Mouse (Mus musculus) heart, embryonic 15.5 days (tissue): ENCODE measurements around the gene Olfr594. TPM values are rescaled to one million over a fixed set of nuclear protein-coding genes. Genes with fewer than 3 reads are reported as not detected.
"Not testable (repeated sequence)": the region's sequence is repeated elsewhere in the genome, so short reads cannot be mapped to it uniquely, and the experiment has no call there.

Experiments used
- ATAC-seq: fragments of 200-750 bp; cut with Nextera tagmentation; replicated peaks from 2 replicates; pipeline ENCODE4 v1.8.0; 2017; ENCODE audit warnings: low read depth, moderate TSS enrichment; ENCODE audit not compliant: insufficient number of reproducible peaks, insufficient read depth, low FRiP score
- H3K27ac ChIP-seq: fragments of 300-500 bp; sonication (generic); 2 replicates; pipeline ENCODE4 v1.5.1; 2015; ENCODE audit warnings: mild to moderate bottlenecking, inconsistent platforms
- H3K27me3 ChIP-seq: fragments of 300-500 bp; sonication (generic); 2 replicates; pipeline ENCODE4 v1.6.1; 2015; ENCODE audit warnings: inconsistent platforms
- H3K36me3 ChIP-seq: fragments of 300-500 bp; sonication (generic); 2 replicates; pipeline ENCODE4 v1.6.1; 2015; ENCODE audit warnings: mild to moderate bottlenecking, inconsistent platforms
- H3K4me1 ChIP-seq: fragments of 300-500 bp; sonication (generic); replicated peaks from 2 replicates; pipeline ENCODE4 v1.6.1; 2015; ENCODE audit warnings: inconsistent platforms
- H3K4me2 ChIP-seq: fragments of 300-500 bp; sonication (generic); 2 replicates; pipeline ENCODE4 v1.6.1; 2015; ENCODE audit warnings: inconsistent platforms, mild to moderate bottlenecking, moderate library complexity
- H3K4me3 ChIP-seq: fragments of 300-500 bp; sonication (generic); 2 replicates; pipeline ENCODE4 v1.5.1; 2015; ENCODE audit warnings: mild to moderate bottlenecking, inconsistent platforms
- H3K9ac ChIP-seq: fragments of 300-500 bp; sonication (generic); 2 replicates; pipeline ENCODE4 v1.6.1; 2015; ENCODE audit warnings: mild to moderate bottlenecking, inconsistent platforms
- H3K9me3 ChIP-seq: fragments of 300-500 bp; sonication (generic); replicated peaks from 2 replicates; pipeline ENCODE4 v1.6.1; 2016; ENCODE audit warnings: inconsistent platforms
- WGBS: fragments of 180-500 bp; shearing (Covaris S2); methylation state at CpG from one replicate; pipeline ENCODE4 v1.1.7; 2015; ENCODE audit warnings: mixed read lengths; 5-methylcytosine and 5-hydroxymethylcytosine counted together
- microRNA-seq: library from miRNA; unstranded; fragments of <30 nt; microRNA quantifications from one replicate; pipeline ENCODE4, GENCODE M21; 2016
- polyA plus RNA-seq: library from polyadenylated mRNA; unstranded; fragments of >200 nt; fragmentation: Nextera tagmentation; extraction: Ambion mirVana; gene quantifications from 2 replicates; pipeline ENCODE4 v1.2.1, GENCODE M21; 2015

Gene Olfr594
- polyA plus RNA-seq = not detected in 2 replicates

- ATAC-seq = no peak
- Histone ChIP-seq H3K9me3 (no peaks in the 10 kb centered on the region), H3K4me3 (no peak within 1 kb of the TSS), H3K36me3 (no peaks in the 10 kb centered on the region), H3K9ac (no peak within 1 kb of the TSS), H3K27me3 (no peaks in the 10 kb centered on the region), H3K4me1 (no peaks in the 10 kb centered on the region), H3K4me2 (no peak within 1 kb of the TSS), H3K27ac (no peak within 1 kb of the TSS)
Observed at GRCm38 (mm10) chr7:103216696-103217095, at the start of gene Olfr594. Gene Olfr594, plus strand, starts transcription at chr7:103216996.

GRCm38 (mm10) chr7:103169697-103170096 lies 47.1 kb upstream of the Olfr594 start:
- no peak for ATAC-seq
- no peaks in the 10 kb centered on the region for H3K9me3 ChIP-seq
- H3K9ac ChIP-seq = no peak overlapping the region
- no peak overlapping the region for H3K4me3 ChIP-seq
- H3K4me2 ChIP-seq = no peak overlapping the region
- H3K27me3 ChIP-seq = no peaks in the 10 kb centered on the region
- WGBS = 68% methylated on average over 5 of the region's 5 CpGs
- H3K4me1 ChIP-seq = no peaks in the 10 kb centered on the region
- no peaks in the 10 kb centered on the region for H3K36me3 ChIP-seq
- H3K27ac ChIP-seq = no peak overlapping the region

- Histone ChIP-seq H3K27me3 (no peaks in the 10 kb centered on the region), H3K27ac (no peak within 1 kb of the TSS), H3K36me3 (no peaks in the 10 kb centered on the region), H3K4me2 (no peak within 1 kb of the TSS), H3K9me3 (0 out of 2 replicates have a peak, but pooled peaks cover 2% of the 10 kb centered on the region), H3K4me3 (no peak within 1 kb of the TSS), H3K9ac (no peak within 1 kb of the TSS), H3K4me1 (no peaks in the 10 kb centered on the region)
- WGBS = 70% methylated on average over 1 of the region's 1 CpGs
- ATAC-seq = no peak
Observed at GRCm38 (mm10) chr7:103178240-103178639, 38.6 kb upstream of the Olfr594 start, which contains the start of gene Olfr591. Gene Olfr591, minus strand, starts transcription at chr7:103178340.

- H3K9ac ChIP-seq, H3K27me3 ChIP-seq, H3K36me3 ChIP-seq, H3K4me1 ChIP-seq, H3K4me3 ChIP-seq, H3K9me3 ChIP-seq, H3K4me2 ChIP-seq, H3K27ac ChIP-seq, ATAC-seq: not testable (repeated sequence)
- WGBS = 62% methylated on average over 1 of the region's 1 CpGs
Observed at GRCm38 (mm10) chr7:103184503-103184902, 32.3 kb upstream of the Olfr594 start, which contains the start of gene Olfr592. Gene Olfr592, plus strand, starts transcription at chr7:103184803.

GRCm38 (mm10) chr7:103211562-103211961 lies 5.2 kb upstream of the Olfr594 start, which contains the start of gene Olfr593:
Gene Olfr593, plus strand, starts transcription at chr7:103211862.
- no peaks in the 10 kb centered on the region for H3K36me3 ChIP-seq
- H3K9ac ChIP-seq = no peak within 1 kb of the TSS
- no peaks in the 10 kb centered on the region for H3K4me1 ChIP-seq
- no peak for ATAC-seq
- H3K4me2 ChIP-seq = no peak within 1 kb of the TSS
- no peaks in the 10 kb centered on the region for H3K27me3 ChIP-seq
- no peak within 1 kb of the TSS for H3K4me3 ChIP-seq
- no peak within 1 kb of the TSS for H3K27ac ChIP-seq
- H3K9me3 ChIP-seq = no peaks in the 10 kb centered on the region
- WGBS = 60% methylated on average over 1 of the region's 1 CpGs

- not testable (repeated sequence) for H3K9me3 ChIP-seq, ATAC-seq, H3K4me1 ChIP-seq, H3K4me2 ChIP-seq, H3K9ac ChIP-seq, H3K4me3 ChIP-seq, H3K36me3 ChIP-seq, H3K27ac ChIP-seq, H3K27me3 ChIP-seq
- WGBS = 77% methylated on average over 5 of the region's 5 CpGs
Observed at GRCm38 (mm10) chr7:103212050-103212449, 4.7 kb upstream of the Olfr594 start.

GRCm38 (mm10) chr7:103252405-103252804 lies 35.6 kb downstream of the Olfr594 start, which contains the start of gene Usp17ld:
Gene Usp17ld, minus strand, starts transcription at chr7:103252505.
- not testable (repeated sequence) for H3K4me1 ChIP-seq

More at GRCm38 (mm10) chr7:103252405-103252804, 35.6 kb downstream of the Olfr594 start, which contains the start of gene Usp17ld:
- not testable (repeated sequence) for H3K4me2 ChIP-seq, H3K4me3 ChIP-seq, H3K27me3 ChIP-seq, H3K27ac ChIP-seq, H3K9me3 ChIP-seq, H3K36me3 ChIP-seq, ATAC-seq, H3K9ac ChIP-seq

Small RNA genes lying within 50 kb of the gene (microRNA-seq; reads per million reads assigned to microRNA genes)
- not detected for gene Gm23550
- gene Gm25171 = not detected

Other genes with a start within 250 kb of the Olfr594 start
- gene Olfr577, start 241.1 kb upstream of the Olfr594 start, polyA plus RNA-seq = not detected in 2 replicates
- not detected in 2 replicates for gene Olfr578, start 227.7 kb upstream of the Olfr594 start, polyA plus RNA-seq
- not detected in 2 replicates for gene Olfr582, start 179.0 kb upstream of the Olfr594 start, polyA plus RNA-seq
- not detected in 2 replicates for gene Olfr583, start 165.7 kb upstream of the Olfr594 start, polyA plus RNA-seq
- not detected in 2 replicates for gene Olfr584, start 135.1 kb upstream of the Olfr594 start, polyA plus RNA-seq
- not detected in 2 replicates for gene Olfr585, start 119.3 kb upstream of the Olfr594 start, polyA plus RNA-seq
- not detected in 2 replicates for gene Olfr586, start 91.4 kb upstream of the Olfr594 start, polyA plus RNA-seq
- not detected in 2 replicates for gene Olfr588-ps1, start 76.1 kb upstream of the Olfr594 start, polyA plus RNA-seq
- not detected in 2 replicates for gene Olfr589, start 60.6 kb upstream of the Olfr594 start, polyA plus RNA-seq
- not detected in 2 replicates for gene Olfr591, start 38.7 kb upstream of the Olfr594 start, polyA plus RNA-seq
- not detected in 2 replicates for gene Olfr592, start 32.2 kb upstream of the Olfr594 start, polyA plus RNA-seq
- gene Olfr593, start 5.1 kb upstream of the Olfr594 start, polyA plus RNA-seq = not detected in 2 replicates
- not detected in 2 replicates for gene Usp17ld, start 35.5 kb downstream of the Olfr594 start, polyA plus RNA-seq
- not detected in 2 replicates for gene Olfr596, start 88.7 kb downstream of the Olfr594 start, polyA plus RNA-seq
- gene Olfr597, start 99.3 kb downstream of the Olfr594 start, polyA plus RNA-seq = not detected in 2 replicates
- not detected in 2 replicates for gene Olfr598, start 106.6 kb downstream of the Olfr594 start, polyA plus RNA-seq
- gene Olfr599, start 118.9 kb downstream of the Olfr594 start, polyA plus RNA-seq = not detected in 2 replicates
- gene Olfr600, start 132.7 kb downstream of the Olfr594 start, polyA plus RNA-seq = not detected in 2 replicates
- gene Olfr601, start 145.7 kb downstream of the Olfr594 start, polyA plus RNA-seq = not detected in 2 replicates
- not detected in 2 replicates for gene Olfr603, start 169.2 kb downstream of the Olfr594 start, polyA plus RNA-seq
- gene Usp17lc, start 198.1 kb downstream of the Olfr594 start, polyA plus RNA-seq = not detected in 2 replicates
- not detected in 2 replicates for gene Olfr605, start 228.4 kb downstream of the Olfr594 start, polyA plus RNA-seq
- not detected in 2 replicates for gene Olfr606, start 232.1 kb downstream of the Olfr594 start, polyA plus RNA-seq
- gene Olfr607, start 247.2 kb downstream of the Olfr594 start, polyA plus RNA-seq = 0.31 and 0.47 TPM in 2 replicates